Mouse (Mus musculus): ENCODE measurements around the gene Rgsl1.
"Not testable (repeated sequence)": the region's sequence is repeated elsewhere in the genome, so short reads cannot be mapped to it uniquely, and the experiment has no call there.

Gene Rgsl1

DNA sequence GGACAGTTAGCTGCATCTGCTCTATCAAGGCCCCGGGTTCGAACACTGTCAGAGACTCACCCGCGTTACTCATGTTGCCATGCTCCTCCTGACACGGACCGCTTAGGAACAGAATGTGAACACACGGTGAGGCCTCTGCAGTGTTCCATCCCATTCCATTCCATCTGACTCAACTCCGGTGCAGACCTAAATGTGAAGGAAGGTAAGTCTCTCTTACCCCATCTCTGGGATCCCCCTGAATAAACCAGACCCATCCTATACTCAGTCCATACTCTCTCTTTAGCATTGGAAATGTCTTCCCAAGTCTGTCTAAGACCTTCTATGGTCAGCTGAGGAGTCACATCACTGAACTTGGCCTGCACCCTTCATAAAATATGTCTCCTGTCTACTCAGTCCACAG is at the start of gene Rgsl1:
Gene Rgsl1, minus strand, starts transcription at position 101 of the 400 bp plus-strand sequence.
- no peak for DNase-seq

DNA sequence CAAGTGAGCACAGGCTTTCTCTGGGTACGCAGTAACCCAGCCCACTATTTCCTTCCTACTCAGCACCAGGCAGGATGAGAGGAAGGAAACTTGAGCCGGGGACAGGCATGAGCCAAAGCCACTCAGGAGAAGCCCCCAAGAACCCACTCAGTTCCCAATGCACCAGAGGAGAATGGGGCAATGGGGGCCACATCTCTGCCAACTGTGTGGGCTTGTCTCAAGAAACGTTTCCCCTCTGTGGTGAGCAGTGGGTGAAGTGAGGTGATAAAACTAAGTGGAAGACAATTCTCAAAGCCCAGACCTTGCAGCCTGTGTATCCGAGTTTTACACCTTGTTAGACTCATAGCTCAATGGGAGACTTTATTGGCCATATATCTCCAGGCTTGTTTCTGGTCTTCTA is 47.5 kb upstream of the Rgsl1 start, which contains the start of gene Teddm1a:
Gene Teddm1a, plus strand, starts transcription at position 301 of the 400 bp plus-strand sequence.
- DNase-seq = no peak

DNA sequence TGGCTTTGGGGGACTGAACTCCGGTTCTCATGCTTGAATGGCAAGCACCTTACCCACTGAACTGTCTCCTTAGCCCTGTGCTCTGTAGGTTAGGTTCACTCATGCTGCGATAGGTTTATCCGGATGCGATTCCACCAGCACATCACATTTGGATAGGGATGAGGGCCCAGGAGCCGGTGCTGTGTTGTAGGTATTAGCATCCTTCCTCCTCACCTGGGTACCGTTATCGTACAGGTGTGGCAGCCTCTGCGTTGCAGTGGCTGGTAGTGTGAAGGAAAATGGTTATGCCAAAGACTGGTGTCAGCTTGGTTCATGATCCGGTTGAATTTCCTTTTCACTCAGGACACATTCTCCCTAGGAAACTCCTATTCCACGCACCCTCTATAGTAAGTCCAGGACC is 46.2 kb upstream of the Rgsl1 start:
- no peak for DNase-seq

DNA sequence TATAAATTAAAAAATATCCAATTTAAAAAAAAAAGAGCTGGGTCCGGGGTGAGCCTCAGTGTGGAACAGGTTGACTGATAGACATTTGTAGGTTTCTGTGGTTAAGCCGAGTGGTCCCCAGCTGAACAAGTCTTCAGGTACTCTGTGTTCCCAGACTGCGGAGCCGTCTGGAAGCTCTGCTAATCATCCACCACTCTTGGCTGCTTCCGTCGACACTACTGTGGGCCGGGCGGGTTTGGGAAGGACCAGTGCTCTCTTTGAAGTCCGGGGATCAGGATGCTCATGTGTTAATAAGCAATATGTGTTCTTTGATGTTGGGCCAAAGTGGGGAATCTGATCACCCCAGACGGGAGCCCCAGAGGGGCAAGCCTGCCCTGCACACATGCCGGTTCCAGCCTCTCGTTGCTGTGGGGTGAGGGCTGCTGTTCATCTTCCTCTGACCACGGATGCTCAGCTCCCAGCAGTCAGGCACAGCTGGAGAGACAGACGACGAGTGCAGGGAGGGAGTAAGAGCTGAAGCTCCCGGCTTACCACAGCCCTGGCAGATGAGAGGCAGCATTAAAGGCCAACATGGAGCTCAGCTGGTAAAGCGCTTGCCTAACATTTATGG is 42.2 kb upstream of the Rgsl1 start:
- DNase-seq = no peak

DNA sequence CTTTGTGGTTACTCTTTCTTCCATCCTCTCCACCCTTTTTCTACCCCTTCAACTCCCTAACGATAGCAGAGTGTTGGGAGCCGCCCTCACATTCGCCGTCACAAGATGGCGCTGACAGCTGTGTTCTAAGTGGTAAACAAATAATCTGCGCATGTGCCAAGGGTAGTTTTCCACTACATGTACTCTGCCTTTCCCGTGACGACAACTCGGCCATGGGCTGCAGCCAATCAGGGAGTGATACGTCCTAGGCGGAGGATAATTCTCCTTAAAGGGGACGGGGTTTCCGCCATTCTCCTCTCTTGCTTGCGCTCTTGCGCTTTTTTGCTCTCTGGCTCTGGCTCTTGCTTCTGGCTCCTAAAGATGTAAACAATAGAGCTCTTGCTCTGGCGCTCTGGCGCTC is 36.4 kb upstream of the Rgsl1 start:
- DNase-seq = not testable (repeated sequence)

DNA sequence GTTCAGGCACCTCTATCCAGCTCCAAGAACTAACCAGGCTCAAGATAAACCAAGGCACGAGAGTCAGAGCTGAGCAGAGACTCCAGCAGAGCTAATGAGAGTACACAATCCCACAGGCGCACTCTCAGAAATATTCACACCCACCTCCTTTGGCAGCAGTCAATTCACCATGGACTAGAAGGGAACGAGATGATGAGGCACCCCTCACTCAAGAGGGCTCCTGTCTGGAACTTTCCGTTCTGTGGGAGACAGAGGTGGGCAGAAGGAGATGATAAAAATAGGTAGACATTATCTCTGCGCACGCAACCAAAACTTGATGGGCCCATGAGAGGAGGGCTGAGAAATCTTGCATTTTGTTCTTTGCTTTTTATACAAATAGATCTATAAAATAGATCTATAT is 30.1 kb upstream of the Rgsl1 start, which contains the start of gene Teddm1b:
Gene Teddm1b, plus strand, starts transcription at position 301 of the 400 bp plus-strand sequence.
- no peak for DNase-seq

DNA sequence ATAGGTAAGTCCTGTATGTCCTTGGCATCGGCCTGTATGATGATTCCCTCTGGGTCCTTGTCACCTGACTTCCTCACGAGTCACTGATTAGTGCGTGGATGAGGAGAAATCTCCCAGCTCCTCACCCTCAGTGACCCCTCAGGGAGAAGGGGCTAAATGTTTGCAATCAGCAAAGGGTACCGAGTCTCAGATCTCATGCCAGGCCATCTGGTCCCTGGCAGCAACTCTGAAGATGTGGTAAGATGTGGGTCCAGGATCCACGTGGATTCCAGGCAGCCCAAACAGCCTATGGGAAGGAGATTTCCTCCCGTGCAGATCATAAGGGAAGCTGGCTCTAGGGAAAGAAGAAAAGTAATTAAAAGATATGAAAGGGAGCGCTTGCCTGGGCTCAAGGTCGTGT is 12.0 kb upstream of the Rgsl1 start:
- no peak for DNase-seq

DNA sequence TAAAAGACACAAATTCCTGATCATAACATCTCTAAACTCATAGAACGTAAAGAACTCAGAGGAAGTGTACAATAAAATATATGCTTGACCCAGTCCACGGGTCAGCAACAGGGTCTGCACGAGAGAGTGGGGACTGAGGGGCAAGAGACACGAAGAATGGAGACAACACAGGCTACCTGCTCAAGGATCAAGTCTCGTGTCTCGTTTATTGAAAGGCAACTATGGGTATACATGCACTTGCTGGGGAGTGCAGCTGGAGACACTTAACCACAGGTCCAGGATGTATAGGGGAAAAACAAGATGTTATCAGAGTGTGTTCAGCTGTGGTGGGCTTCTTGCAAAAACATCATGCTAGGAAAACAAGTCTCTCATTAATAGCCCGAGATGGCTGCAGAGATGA is 8.8 kb upstream of the Rgsl1 start:
- not testable (repeated sequence) for DNase-seq

DNA sequence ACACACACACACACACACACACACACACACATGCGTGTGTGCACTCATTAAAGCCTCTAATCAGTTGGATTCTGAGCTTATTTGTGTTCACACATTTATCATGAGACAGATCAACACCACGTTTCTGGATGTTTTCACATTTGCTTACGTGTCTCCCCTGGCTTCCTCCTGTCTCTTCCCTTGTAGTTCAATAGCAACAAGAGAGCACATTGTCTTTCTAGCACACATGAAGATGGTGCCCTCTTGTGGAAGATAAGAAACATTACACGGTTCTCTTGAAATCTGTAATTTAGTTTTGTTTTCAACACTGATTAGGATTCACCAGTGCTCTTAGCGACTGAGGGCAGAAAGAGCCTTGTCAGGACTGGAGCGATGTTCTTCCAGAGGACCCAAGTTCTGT is 2.9 kb upstream of the Rgsl1 start:
- DNase-seq = no peak

DNA sequence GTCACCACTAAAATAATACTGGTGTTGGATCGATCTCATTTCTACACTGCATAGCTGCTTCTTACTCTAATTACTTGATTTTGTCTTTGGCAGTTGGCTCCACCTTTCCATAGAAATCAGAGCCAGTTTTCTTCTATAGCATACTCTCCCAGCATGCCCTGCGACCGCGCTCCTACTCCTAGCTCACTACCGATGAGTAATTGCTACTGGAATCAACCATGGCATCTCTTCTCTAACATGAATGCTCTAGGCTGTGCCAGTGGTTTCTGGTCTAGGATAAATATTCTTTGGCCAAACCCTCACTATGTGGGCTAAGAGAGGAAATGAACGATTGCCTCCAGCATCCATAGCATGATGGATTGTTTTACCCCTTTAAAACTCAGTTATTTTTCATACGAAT is 2.5 kb upstream of the Rgsl1 start:
- DNase-seq = no peak

DNA sequence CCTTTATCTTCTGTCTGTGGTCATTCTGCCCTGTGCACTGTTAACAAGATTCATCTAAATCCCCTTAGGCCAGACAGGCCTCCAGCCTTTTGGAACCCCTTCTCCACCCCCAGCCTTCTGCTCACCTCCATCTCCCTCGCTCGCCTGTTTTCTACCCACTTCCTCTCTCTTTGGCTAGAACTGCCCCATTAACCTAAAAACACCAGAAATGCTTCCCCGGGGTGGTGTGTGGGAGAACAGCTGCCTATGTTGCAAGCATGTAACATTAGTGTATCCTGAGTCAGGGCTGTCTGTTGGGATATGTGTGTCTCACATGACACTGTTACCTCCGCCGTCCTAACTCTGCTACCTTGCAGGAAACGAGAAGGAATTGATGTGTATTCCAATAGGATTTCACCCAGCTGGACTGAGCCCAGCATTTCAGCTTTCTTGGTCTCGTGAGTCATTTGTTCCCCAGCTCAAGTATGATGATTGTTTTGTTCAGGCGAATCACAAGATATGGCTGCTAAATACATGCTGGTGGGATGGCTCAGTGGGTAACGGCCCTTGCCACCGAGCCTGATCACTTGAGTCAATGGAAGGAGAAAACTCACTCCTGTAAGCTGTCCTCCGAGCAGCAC is 1.7 kb downstream of the Rgsl1 start:
- no peak for DNase-seq

DNA sequence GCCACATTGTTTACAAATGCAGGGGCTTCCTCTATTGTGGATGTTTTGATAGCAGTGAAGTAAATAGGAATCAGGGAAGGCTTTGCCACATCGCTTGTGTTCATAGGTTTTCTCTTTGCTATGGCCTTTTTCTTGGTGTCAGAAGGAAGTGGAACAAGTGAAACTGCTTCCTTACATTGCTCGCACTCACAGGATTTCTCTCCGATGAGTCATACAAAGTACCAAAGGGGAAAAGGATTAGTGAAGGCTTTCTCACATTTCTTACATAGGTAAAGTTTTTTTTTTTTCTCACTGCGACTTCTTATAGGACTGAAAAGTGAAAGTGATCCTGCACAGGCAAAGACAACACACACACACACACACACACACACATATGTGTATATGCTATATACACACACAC is 7.9 kb downstream of the Rgsl1 start:
- no peak for DNase-seq

DNA sequence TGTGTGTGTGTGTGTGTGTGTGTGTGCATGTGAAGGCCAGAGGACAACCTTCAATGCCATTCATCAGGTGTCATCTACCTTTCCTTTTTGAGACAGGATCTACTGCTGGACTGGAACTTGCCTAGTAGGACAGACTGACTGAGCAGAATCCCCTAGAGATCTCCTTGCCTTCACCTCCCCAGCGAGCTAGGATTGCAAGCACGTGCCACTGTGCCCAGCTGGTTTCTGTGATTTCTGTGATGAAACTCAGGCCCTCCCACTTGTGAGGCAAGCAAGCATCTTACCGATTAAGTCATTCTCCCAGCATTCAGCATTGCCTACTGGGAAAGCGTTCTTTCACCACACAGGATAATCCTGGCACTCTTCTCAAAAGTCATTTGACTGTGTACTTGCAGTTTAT is 13.2 kb downstream of the Rgsl1 start:
- DNase-seq = no peak

DNA sequence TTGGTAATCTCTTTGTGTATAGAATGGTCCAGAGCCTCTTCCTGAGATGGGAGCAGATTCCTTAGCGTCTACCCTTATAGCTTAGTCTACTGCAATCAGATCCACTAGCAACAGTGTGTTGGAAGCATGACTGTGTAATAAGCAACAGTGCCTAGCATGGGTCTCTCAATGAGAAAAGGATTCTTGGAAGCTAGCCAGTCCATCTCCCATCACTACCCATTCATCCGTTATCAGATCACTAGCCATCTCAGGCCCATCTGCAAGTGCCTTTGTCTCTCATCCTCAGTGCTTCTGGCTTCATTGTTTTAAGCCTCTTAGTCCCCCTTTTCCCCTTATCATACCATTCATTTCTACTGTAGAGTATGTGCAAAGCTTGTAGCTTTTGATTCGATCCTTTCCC is 23.7 kb downstream of the Rgsl1 start:
- no peak for DNase-seq

DNA sequence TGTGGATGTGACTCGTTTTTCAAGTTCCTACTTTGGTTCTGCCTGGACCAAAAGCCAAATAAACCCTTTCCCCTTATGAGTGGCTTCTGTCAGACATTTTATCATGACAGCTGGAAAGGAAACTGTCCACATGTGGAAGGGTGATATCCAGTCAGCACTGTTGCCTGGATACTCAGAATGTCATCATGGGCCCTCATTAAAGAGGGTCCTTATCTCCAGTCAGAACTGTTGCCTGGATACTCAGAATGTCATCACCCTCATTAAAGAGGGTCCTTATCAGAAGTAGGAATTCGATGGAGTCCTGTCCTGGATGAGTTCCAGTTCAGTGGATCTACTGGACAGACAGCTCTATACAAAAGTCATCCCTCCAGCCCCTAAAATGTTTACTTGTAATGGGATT is 29.7 kb downstream of the Rgsl1 start:
- no peak for DNase-seq

DNA sequence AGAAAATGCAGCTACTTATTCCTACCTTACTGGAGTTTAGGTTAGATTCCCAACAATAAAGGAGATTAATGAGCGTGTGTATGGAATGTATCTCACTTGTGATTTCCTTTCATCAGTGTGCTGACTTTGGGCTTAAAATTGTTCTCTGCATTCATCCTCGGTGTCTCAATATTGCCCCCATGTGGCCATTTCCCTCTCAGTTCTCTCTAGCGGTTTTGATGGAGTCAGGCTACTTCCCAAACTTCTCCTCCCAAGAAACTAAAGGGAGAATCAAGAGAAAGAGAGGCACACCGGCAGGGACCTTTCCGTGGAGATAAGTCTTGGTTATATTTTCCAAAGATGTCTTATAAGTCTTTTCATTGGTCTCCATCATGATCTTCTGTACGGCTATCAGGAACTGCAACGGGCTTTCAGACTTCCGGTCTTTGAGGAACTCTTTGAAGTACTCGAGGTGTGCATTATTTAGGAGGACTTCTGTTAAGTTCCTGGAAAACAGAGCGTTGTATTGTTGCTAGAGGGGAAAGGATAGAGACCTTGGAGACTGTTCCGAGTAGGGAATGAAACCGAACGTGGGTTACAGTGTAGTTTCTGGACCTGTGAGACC is 36.5 kb downstream of the Rgsl1 start:
- peak; percentile 72 to 78 for DNase-seq

DNA sequence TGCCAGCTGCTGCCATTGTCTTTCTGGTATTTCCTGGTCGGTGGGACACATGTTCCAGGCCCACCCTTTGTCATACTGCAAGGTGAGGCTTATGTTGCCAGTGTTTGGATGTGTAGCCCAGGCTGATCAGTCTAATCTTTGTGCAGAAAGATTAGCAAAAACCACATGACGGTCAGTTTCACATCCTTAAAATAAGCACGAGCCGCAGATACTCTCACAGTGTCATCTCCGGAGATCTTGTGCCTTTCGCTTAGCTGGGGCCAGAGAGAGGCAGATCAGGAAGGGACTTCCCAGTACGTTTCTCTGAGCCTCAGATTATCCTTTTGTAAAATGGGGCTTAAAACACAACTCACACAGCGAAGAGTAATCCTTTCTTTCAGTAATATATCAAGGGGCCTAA is 40.4 kb downstream of the Rgsl1 start:
- DNase-seq = no peak

DNA sequence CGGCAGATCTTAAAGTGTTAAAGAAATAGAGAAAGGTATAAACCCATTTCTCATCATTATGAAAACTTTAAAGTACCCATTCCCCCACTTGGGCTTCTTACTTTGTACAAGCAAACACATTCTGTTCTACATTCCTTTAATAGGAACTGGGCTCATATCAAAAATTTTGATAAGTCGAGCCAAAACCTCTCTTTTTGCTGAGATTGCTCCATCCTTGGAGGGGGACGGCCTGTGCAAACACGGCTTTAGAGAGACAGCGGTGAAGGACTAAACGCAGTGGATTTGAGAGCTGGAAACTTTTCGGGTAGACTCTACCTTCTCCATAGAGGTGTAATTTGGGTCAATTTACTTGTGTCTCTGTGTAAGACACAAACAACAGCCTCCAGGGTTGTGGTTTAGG is 41.3 kb downstream of the Rgsl1 start:
- no peak for DNase-seq

DNA sequence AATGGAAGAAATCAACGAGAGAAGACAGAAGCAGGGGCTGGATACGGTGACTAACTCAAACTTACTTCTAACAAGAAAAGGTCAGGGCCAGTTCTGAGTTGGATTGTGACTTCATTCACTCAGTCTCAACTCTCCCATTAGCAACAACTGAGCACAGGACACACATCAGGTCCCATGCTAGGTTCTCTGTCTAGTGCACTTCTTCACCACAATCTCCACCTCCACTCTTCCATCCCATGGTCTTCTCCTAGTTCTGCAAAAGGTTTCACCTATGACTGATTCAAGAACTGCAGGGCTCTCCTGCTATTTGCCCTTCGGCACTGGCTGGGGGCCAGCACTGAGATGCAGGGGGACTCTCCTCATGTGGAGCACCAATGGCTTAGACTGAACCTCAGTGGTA is 49.7 kb downstream of the Rgsl1 start:
- DNase-seq = no peak

DNA sequence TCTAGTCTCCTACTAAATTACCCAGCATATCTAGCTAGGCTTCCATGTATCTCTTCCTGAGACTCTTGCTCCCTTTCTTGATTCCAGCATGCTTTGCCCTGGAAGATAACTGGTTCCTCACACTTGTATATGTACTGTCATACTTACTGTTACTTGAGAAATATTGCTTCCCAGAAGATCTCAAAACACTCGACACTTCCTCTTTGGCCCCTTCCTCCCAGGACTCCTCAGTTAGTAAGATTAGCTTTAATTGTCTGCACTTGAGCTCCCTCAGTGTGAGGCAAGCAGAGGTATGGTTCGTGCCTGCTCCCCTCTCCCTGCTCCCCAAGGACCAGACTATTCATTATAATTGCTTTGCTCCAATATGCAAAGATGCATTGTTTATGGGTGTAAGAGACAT is 53.2 kb downstream of the Rgsl1 start:
- no peak for DNase-seq

DNA sequence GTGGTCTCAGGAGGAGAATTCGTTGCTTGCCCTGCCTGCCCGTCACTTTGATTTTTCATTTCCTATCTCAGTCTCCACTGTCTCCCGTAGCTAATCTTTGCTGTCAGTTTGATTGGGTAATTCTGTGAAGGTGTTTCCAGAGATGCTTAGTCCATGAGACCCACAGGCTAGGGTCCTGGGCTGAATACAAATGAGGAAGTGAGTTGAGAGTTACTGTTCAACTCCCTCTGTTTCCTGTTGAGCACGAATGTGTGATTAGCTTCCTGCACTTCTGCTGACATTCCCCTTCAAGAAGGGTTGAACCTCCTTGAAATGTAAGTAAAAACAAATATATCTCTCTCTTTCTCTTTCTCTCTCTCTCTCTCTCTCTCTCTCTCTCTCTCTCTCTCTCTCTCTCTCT is 58.3 kb downstream of the Rgsl1 start:
- no peak for DNase-seq

DNA sequence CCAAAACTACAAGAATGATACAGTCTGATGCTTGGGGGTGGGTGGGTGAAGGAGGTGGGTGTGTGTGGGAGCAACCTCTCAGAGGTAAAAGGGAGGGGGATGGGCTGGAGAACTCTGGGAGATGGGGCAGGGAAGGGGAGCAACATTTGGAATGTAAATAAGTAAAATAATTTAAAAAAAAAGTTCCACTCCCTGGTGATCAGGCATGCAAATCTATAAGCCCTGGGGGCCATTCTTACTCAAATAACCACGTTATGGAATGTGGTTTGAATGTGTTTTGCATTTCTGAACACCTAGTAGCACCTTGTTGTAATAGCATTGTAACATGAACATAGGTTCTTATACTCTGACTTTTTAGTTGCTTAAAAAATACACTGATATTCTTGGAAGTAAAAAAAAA is 60.6 kb downstream of the Rgsl1 start:
- no peak for DNase-seq

DNA sequence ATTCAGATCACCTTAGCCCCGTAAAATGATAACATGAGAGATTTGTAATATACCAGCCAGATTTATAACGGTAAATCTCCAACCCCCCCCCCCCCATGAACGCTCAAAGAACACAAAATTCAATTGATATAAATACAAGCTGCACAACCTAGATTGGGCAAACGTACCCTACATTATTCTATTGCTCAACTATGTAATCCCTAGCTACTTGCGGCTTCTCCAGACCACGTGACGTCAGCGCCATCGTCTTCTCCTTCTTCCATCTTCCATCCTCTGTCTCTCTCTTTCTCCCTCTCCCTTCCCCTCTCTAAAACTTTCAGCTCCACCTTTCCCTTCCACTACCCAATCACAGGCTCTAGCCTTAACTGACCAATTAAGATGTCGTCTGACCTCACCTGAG is 65.7 kb downstream of the Rgsl1 start:
- DNase-seq = no peak

DNA sequence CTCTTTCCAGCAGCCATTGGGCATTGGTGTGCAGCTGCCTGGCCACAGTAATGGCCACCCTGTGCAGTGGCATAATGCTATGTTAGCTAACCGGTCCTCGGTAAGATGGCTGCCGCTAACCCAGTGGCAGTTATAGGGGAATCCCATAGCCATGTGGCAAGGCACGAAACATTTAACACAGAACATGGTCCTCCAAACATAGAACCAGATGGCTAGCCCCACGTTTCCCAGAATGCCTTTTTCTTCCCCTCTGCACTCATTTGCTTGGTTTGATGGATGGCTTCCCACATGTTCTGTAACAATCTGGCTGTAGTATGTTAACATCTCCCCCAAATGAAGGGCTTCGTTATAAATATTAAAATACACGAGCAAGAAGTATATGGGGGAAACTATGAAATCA is 67.7 kb downstream of the Rgsl1 start:
- DNase-seq = no peak

DNA sequence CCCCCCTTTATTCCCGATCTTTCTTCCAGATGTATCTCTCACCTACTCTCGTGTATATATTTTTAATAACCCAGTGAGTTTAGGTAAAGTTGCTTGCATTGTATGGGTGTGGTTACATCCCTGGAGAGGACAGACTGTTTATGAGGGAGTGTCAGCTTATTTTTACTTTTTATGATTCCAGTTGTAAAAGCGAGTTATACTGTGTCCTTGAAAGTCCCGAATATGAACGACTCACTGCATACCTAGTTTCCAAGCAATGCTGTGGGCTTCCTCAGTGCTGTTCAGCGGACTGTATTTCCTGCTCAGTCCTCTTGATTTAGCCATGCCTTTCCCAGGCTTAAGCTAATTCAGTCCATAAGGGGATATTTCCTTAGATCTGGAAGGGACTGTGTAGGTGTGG is 68.8 kb downstream of the Rgsl1 start:
- no peak for DNase-seq
